Mouse (Mus musculus) MEL (cell line): ENCODE measurements around the gene L1cam. TPM values are rescaled to one million over a fixed set of nuclear protein-coding genes. Genes with fewer than 3 reads are reported as not detected.

Experiments used
- DNase-seq: peaks from one replicate; pipeline ENCODE4 v3.0.0; 2011; ENCODE audit warnings: low read depth, low spot score
- H3K27ac ChIP-seq: 2 replicates; pipeline ENCODE4 v1.5.1; 2012; ENCODE audit warnings: low read depth, mild to moderate bottlenecking, control low read depth, low read length, moderate library complexity; ENCODE audit not compliant: control insufficient read depth
- H3K27me3 ChIP-seq, 2 experiments: fragments of 150-350 bp in 1 of 2; sonication (generic) in 1 of 2; 2 replicates each; pipeline ENCODE4 v1.6.1; 2012; ENCODE audit warnings: low read length in 2 of 2, mild to moderate bottlenecking in 2 of 2, improper control_type of control experiment in 1 of 2, moderate library complexity in 1 of 2; ENCODE audit not compliant: insufficient read depth in 2 of 2, control insufficient read depth in 1 of 2
- H3K36me3 ChIP-seq, 2 experiments: 2 replicates each; pipeline ENCODE4 v1.6.1; 2012 to 2014; ENCODE audit warnings: low read length in 2 of 2, improper control_type of control experiment in 1 of 2, inconsistent platforms in 1 of 2, mild to moderate bottlenecking in 1 of 2; ENCODE audit not compliant: insufficient read depth in 2 of 2, control insufficient read depth in 1 of 2
- H3K4me1 ChIP-seq, 2 experiments: fragments of 150-350 bp in 1 of 2; sonication (generic) in 1 of 2; 2 replicates each; pipeline ENCODE4 v1.6.1; 2012; ENCODE audit warnings: low read length in 2 of 2, improper control_type of control experiment in 1 of 2, mild to moderate bottlenecking in 1 of 2; ENCODE audit not compliant: insufficient read depth in 2 of 2, control insufficient read depth in 1 of 2
- H3K4me3 ChIP-seq, 2 experiments: fragments of 150-350 bp in 1 of 2; sonication (generic) in 1 of 2; 2 replicates each; pipeline ENCODE4 v1.5.1; 2012; ENCODE audit warnings: low read depth in 2 of 2, low read length in 2 of 2, mild to moderate bottlenecking in 2 of 2, moderate library complexity in 2 of 2, control low read depth in 1 of 2, improper control_type of control experiment in 1 of 2; ENCODE audit not compliant: control insufficient read depth in 1 of 2, insufficient read depth in 1 of 2
- H3K79me2 ChIP-seq: 2 replicates; pipeline ENCODE4 v1.6.1; 2012; ENCODE audit warnings: mild to moderate bottlenecking, low read length, moderate library complexity; ENCODE audit not compliant: control insufficient read depth, poor library complexity, insufficient read depth
- H3K9ac ChIP-seq: 2 replicates; pipeline ENCODE4 v1.6.1; 2012; ENCODE audit warnings: low read depth, mild to moderate bottlenecking, control low read depth, low read length, moderate library complexity; ENCODE audit not compliant: control insufficient read depth, poor library complexity, severe bottlenecking
- H3K9me3 ChIP-seq: fragments of 150-350 bp; sonication (generic); replicated peaks from 2 replicates; pipeline ENCODE4 v1.6.1; 2012; ENCODE audit warnings: mild to moderate bottlenecking, low read length, improper control_type of control experiment, moderate library complexity; ENCODE audit not compliant: insufficient read depth
- BHLHE40 ChIP-seq: IDR thresholded peaks from 2 replicates; pipeline ENCODE4 v1.6.1; 2012; ENCODE audit warnings: low read depth, mild to moderate bottlenecking, inconsistent platforms, low read length, improper control_type of control experiment, borderline replicate concordance
- CHD2 ChIP-seq: IDR thresholded peaks from 2 replicates; pipeline ENCODE4 v1.6.1; 2011; ENCODE audit warnings: low read length, improper control_type of control experiment
- CTCF ChIP-seq, 3 experiments: IDR thresholded peaks in 2 of 3; conservative IDR thresholded peaks in 1 of 3; 2 replicates each; pipeline ENCODE4 v1.5.1; 2011 to 2012; ENCODE audit warnings: low read length in 3 of 3, low read depth in 2 of 3, mild to moderate bottlenecking in 2 of 3, improper control_type of control experiment in 1 of 3, inconsistent platforms in 1 of 3, mixed read lengths in 1 of 3, moderate library complexity in 1 of 3; ENCODE audit not compliant: control insufficient read depth in 1 of 3, insufficient read depth in 1 of 3, poor library complexity in 1 of 3, severe bottlenecking in 1 of 3
- E2F4 ChIP-seq: IDR thresholded peaks from 2 replicates; pipeline ENCODE4 v1.6.1; 2011; ENCODE audit warnings: low read depth, low read length, improper control_type of control experiment, borderline replicate concordance
- EP300 ChIP-seq, 2 experiments: IDR thresholded peaks; 2 replicates each; pipeline ENCODE4 v1.6.1; 2011; ENCODE audit warnings: improper control_type of control experiment in 2 of 2, low read length in 2 of 2, low read depth in 1 of 2, mild to moderate bottlenecking in 1 of 2
- GATA1 ChIP-seq: IDR thresholded peaks from 2 replicates; pipeline ENCODE4 v1.6.1; 2011; ENCODE audit warnings: low read depth, low read length, improper control_type of control experiment
- HCFC1 ChIP-seq: IDR thresholded peaks from 2 replicates; pipeline ENCODE4 v1.6.1; 2012; ENCODE audit warnings: low read depth, mild to moderate bottlenecking, inconsistent platforms, low read length, improper control_type of control experiment, moderate library complexity
- MAZ ChIP-seq: IDR thresholded peaks from 2 replicates; pipeline ENCODE4 v1.6.1; 2012; ENCODE audit warnings: low read depth, mild to moderate bottlenecking, inconsistent platforms, low read length, improper control_type of control experiment
- MXI1 ChIP-seq: IDR thresholded peaks from 2 replicates; pipeline ENCODE4 v1.6.1; 2011; ENCODE audit warnings: mild to moderate bottlenecking, low read depth, low read length, improper control_type of control experiment
- NELFE ChIP-seq: IDR thresholded peaks from 2 replicates; pipeline ENCODE4 v1.6.1; 2011; ENCODE audit warnings: low read depth, low read length, improper control_type of control experiment
- POLR2AphosphoS2 ChIP-seq: IDR thresholded peaks from 2 replicates; pipeline ENCODE4 v1.6.1; 2011; ENCODE audit warnings: low read length, improper control_type of control experiment
- POLR2AphosphoS5 ChIP-seq: IDR thresholded peaks from 2 replicates; pipeline ENCODE4 v1.6.1; 2012; ENCODE audit warnings: low read depth, borderline replicate concordance, mild to moderate bottlenecking, inconsistent platforms, low read length, moderate library complexity, mixed read lengths
- RAD21 ChIP-seq: IDR thresholded peaks from 2 replicates; pipeline ENCODE4 v1.6.1; 2011; ENCODE audit warnings: mild to moderate bottlenecking, low read depth, low read length, improper control_type of control experiment
- SIN3A ChIP-seq: IDR thresholded peaks from 2 replicates; pipeline ENCODE4 v1.6.1; 2012; ENCODE audit warnings: low read length, improper control_type of control experiment, inconsistent platforms
- TAL1 ChIP-seq: IDR thresholded peaks from 2 replicates; pipeline ENCODE4 v1.6.1; 2012; ENCODE audit warnings: mild to moderate bottlenecking, inconsistent platforms, low read length, moderate library complexity, mixed read lengths
- TBP ChIP-seq: IDR thresholded peaks from 2 replicates; pipeline ENCODE4 v1.8.0; 2011; ENCODE audit warnings: low read depth, low read length, improper control_type of control experiment
- TCF12 ChIP-seq: IDR thresholded peaks from 2 replicates; pipeline ENCODE4 v1.6.1; 2014; ENCODE audit warnings: low read depth, mild to moderate bottlenecking, inconsistent platforms, low read length, improper control_type of control experiment, moderate library complexity
- USF2 ChIP-seq, 2 experiments: IDR thresholded peaks; 2 replicates each; pipeline ENCODE4 v1.6.1; 2011 to 2012; ENCODE audit warnings: improper control_type of control experiment in 2 of 2, low read length in 2 of 2, borderline replicate concordance in 1 of 2, inconsistent platforms in 1 of 2, low read depth in 1 of 2, mild to moderate bottlenecking in 1 of 2; ENCODE audit not compliant: insufficient read depth in 1 of 2
- ZC3H11A ChIP-seq: IDR thresholded peaks from 2 replicates; pipeline ENCODE4 v1.6.1; 2012; ENCODE audit warnings: low read depth, mild to moderate bottlenecking, inconsistent platforms, low read length, improper control_type of control experiment
- ZKSCAN1 ChIP-seq: IDR thresholded peaks from 2 replicates; pipeline ENCODE4 v1.6.1; 2012; ENCODE audit warnings: low read depth, mild to moderate bottlenecking, inconsistent platforms, low read length, improper control_type of control experiment, moderate library complexity
- ZMIZ1 ChIP-seq: IDR thresholded peaks from 2 replicates; pipeline ENCODE4 v1.6.1; 2012; ENCODE audit warnings: low read depth, mild to moderate bottlenecking, inconsistent platforms, low read length, improper control_type of control experiment, moderate library complexity
- polyA plus RNA-seq, 2 experiments: library from polyadenylated mRNA; stranded (reverse) in 1 of 2; unstranded in 1 of 2; fragments of >175 nt in 1 of 2; fragments of >200 nt in 1 of 2; gene quantifications; 2 replicates each; pipeline versions ENCODE4 v1.2.1 to v1.2.4; 2012; ENCODE audit warnings: low replicate concordance in 2 of 2, low read depth in 1 of 2; ENCODE audit not compliant: insufficient read length in 2 of 2, insufficient read depth in 1 of 2, missing spikeins in 1 of 2
- total RNA-seq: library from RNA; depleted of rRNA; stranded (reverse); fragments of 300-350 nt; gene quantifications from 2 replicates; pipeline ENCODE4 v1.2.3, GENCODE M21; 2012

The L1cam gene
- total and polyA plus RNA-seq, 3 experiments, result 0.73 to 0.96 TPM; not detected in 1

- H3K4me1 ChIP-seq, result no peaks in the 10 kb centered on the region
- no peaks in the 10 kb centered on the region for H3K79me2 ChIP-seq
- no peaks in the 10 kb centered on the region for H3K9me3 ChIP-seq
- no peaks in the 10 kb centered on the region for H3K36me3 ChIP-seq
- H3K27ac ChIP-seq, result no peak overlapping the region
- H3K27me3 ChIP-seq, result no peaks in the 10 kb centered on the region
- no peak overlapping the region for H3K9ac ChIP-seq
- TF ChIP-seq SIN3A (peak; percentile 99), MXI1 (peak; percentile 98), ZMIZ1 (no peak), GATA1 (peak; percentile 29; the same call in 1 of the 2 replicates), CTCF (IDR thresholded peaks at IDR 0.05 in 2 of 3, conservative IDR thresholded peaks at IDR 0.05 in 1 of 3; ENCODE audit: control insufficient read depth in 1 of 3, insufficient read depth in 1 of 3, low read depth in 2 of 3, low read length in 3 of 3, poor library complexity in 1 of 3, severe bottlenecking in 1 of 3) (no peak), E2F4 (no peak)
- peak; percentile 56 for DNase-seq
- H3K4me3 ChIP-seq, result no peak overlapping the region
Measured at GRCm38 (mm10) chrX:73869334-73869733, 26.6 kb downstream of the L1cam start.

GRCm38 (mm10) chrX:73867852-73868251, 28.1 kb downstream of the L1cam start:
- H3K79me2 ChIP-seq, result no peaks in the 10 kb centered on the region
- no peak overlapping the region for H3K4me3 ChIP-seq
- H3K9ac ChIP-seq, result no peak overlapping the region
- no peaks in the 10 kb centered on the region for H3K4me1 ChIP-seq
- no peaks in the 10 kb centered on the region for H3K27me3 ChIP-seq
- no peaks in the 10 kb centered on the region for H3K9me3 ChIP-seq
- H3K36me3 ChIP-seq, result no peaks in the 10 kb centered on the region
- DNase-seq, result no peak
- TF ChIP-seq TAL1 (no peak), USF2 (IDR thresholded peaks at IDR 0.05; ENCODE audit: borderline replicate concordance in 1 of 2, insufficient read depth in 1 of 2, low read depth in 1 of 2, low read length in 2 of 2) (no peak), ZKSCAN1 (no peak), BHLHE40 (no peak), NELFE (no peak), TBP (no peak), ZC3H11A (no peak), EP300 (IDR thresholded peaks at IDR 0.05; ENCODE audit: low read depth in 1 of 2, low read length in 2 of 2) (no peak), MXI1 (no peak), SIN3A (no peak), CHD2 (no peak), POLR2AphosphoS2 (no peak)
- TF ChIP-seq, all 39 proteins: peak for 0
- H3K27ac ChIP-seq, result no peak overlapping the region

- no peaks in the 10 kb centered on the region for H3K27me3 ChIP-seq
- H3K9ac ChIP-seq, result no peak overlapping the region
- H3K4me1 ChIP-seq, result no peaks in the 10 kb centered on the region
- no peaks in the 10 kb centered on the region for H3K79me2 ChIP-seq
- no peak overlapping the region for H3K27ac ChIP-seq
- TF ChIP-seq CTCF (IDR thresholded peaks at IDR 0.05 in 2 of 3, conservative IDR thresholded peaks at IDR 0.05 in 1 of 3; ENCODE audit: control insufficient read depth in 1 of 3, insufficient read depth in 1 of 3, low read depth in 2 of 3, low read length in 3 of 3, poor library complexity in 1 of 3, severe bottlenecking in 1 of 3) (no peak), TCF12 (no peak), POLR2AphosphoS2 (no peak), CHD2 (no peak), ZMIZ1 (no peak), E2F4 (no peak), SIN3A (no peak), TBP (no peak), HCFC1 (no peak), RAD21 (no peak), MAZ (no peak), ZKSCAN1 (no peak), NELFE (no peak), POLR2AphosphoS5 (no peak), ZC3H11A (no peak)
- no peak for DNase-seq
- no peaks in the 10 kb centered on the region for H3K9me3 ChIP-seq
- H3K4me3 ChIP-seq, result no peak overlapping the region
- no peaks in the 10 kb centered on the region for H3K36me3 ChIP-seq
Measured at GRCm38 (mm10) chrX:73867256-73867655, 28.6 kb downstream of the L1cam start.
